Mouse (Mus musculus): ENCODE data around the gene Mad2l1bp. TPM values are rescaled to one million over a fixed set of nuclear protein-coding genes. Genes with fewer than 3 reads are reported as not detected.

Mad2l1bp gene
- 18.3 and 20.6 TPM in 2 replicates for total RNA-seq (2021)
- long read RNA-seq, transcript Mad2l1bp-201 (3 exons, 1,272 nt), result major isoform, 20 of 22 reads
- long read RNA-seq, partial matches to known transcripts, result 0 of 22 reads
- long read RNA-seq, other reads (novel, unspliced or antisense), result 2 of 22 reads

DNA sequence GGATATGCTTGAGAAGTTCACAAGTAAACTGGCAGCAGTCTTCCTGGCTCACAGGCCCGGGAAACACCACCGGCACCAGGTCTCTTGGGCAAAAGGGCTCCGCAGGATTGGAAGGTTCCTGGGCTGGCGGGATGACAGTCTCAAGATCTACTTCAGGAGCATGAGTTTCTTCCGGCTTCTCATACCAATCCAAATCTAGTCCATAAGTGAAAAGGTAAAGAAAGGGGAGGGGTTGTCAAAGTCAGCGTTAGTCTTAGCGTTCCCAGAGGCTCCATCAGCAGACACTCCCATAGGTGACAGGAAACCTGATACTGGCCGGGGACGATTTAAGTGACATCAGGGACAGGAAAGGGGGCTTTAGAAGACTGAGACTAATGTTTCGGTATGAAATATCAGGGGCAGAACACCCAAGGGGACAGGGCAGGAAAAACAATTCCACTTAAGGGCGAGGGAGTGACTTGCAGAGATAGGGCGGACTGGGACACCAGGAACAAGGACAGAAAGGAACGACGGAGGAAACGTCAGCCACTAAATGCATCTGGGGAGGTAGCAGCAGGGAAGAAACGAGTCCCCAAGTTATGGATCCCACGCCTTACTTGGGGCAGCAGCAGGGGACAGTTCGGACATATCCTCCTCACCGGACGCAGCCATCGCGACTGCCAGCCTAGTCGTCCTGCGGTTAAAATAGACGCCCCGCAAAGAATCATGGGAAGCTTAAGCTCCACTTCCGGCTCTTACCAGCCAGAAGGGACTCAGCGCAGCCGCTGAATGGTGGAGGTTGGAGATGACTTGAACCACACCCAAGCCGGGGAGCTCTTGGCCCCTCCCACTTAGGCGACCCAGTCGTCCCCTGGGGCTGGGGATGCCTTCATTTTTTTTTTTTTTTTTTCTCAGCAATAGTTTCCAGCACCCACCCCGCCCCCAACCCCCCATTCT lies at the start of gene Mad2l1bp:
TSS of gene Mad2l1bp (minus strand) at position 707 of the 936 bp plus-strand sequence.
- peak; percentile 83 for DNase-seq

DNA sequence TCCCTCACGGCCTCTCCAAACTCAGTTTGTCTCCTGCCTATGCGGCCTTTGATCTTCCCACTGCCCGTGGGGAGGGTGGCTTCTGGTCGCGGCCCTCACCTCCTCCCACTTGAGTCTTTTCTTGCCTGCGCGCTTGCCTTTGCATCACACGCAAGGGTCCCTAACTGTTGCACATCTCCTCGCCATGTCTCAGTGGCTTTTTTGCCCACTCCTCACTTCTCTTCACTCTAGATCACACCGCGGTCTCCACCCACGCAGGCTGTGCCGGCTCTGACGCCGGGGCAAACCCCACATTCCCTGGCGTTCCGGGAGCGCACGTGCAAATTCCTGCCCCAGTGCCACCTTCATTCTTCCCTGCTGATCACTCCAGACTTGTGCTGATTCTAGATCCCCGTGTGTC lies 49.7 kb upstream of the Mad2l1bp start:
- DNase-seq, result peak; percentile 24

DNA sequence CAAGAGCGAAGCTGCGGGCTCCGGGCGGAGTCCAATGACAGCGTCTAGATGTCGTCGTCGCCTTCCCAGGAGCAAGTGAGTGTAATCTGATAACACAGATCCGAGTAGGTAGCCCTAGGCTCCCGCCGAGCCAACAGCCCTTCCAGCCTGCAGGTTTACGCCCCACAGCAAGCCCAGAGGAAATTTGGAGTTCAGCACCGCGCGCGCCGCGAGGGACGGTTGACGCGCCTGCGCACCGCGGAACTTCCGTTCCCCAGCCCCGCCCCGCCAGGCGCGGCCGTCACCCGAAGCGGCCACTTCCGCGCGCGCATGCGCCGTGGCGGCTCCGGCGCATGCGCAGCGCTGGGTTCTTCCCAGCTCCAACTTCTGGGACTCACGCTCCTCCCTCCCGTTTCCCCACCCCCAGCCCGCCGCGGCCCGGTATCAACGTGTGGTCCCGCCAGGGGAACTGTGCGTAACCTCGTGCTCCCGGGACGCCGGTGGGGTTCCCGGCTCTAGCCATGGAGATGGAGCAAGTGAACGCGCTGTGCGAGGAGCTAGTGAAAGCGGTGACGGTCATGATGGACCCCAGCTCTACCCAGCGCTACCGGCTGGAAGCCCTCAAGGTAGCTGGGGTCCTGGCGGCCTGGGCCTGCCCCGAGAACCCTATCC lies 49.2 kb upstream of the Mad2l1bp start, which contains the start of the genes Polh and Xpo5:
TSS of gene Polh (minus strand) at position 225 of the 651 bp plus-strand sequence.
TSS of gene Xpo5 (plus strand) at position 362 of the 651 bp plus-strand sequence.
- peak; percentile 93 for DNase-seq

- peak; percentile 27 for DNase-seq
Measured at GRCm38 (mm10) chr17:46201151-46201550, 47.8 kb upstream of the Mad2l1bp start.

DNA sequence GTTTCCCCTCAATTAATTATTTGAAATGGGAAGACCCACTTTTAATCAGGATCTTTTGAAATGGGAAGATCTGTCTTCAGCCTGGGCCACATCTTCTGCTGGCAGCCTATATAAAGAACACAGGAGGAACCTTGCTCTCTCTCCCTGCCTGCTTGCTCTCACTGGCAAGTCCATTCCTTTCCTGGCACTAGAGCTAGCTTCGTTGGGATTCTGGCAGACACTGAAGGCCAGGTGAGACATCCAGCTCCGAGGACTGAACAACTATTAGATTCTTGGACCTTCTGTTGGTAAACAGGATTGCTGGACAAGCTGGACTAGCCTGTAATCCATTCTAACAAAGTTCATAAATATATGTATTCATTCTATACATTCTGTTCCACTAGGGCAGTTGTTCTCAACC lies 35.5 kb upstream of the Mad2l1bp start:
- no peak for DNase-seq

GRCm38 (mm10) chr17:46182273-46182672 lies 28.9 kb upstream of the Mad2l1bp start:
- peak; percentile 41 for DNase-seq

DNA sequence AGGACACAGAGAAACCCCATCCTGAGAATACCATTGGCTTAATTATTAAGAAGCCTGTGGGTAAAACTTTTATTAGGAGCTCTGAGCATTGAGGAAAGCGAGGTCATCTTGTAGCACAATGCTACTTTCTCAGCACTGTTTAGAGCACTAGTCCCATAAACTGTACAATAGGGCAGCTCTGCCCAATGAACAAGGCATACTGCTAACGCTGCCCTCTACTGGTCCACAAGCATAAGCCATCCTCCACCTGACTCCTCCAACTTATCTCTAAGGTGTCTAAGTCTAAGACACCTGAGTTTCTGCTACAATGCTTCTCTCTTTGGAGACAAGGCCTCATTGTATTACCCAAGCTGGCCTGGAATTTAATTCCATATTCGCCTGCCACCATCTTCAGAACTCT lies 17.2 kb upstream of the Mad2l1bp start:
- DNase-seq, result no peak

DNA sequence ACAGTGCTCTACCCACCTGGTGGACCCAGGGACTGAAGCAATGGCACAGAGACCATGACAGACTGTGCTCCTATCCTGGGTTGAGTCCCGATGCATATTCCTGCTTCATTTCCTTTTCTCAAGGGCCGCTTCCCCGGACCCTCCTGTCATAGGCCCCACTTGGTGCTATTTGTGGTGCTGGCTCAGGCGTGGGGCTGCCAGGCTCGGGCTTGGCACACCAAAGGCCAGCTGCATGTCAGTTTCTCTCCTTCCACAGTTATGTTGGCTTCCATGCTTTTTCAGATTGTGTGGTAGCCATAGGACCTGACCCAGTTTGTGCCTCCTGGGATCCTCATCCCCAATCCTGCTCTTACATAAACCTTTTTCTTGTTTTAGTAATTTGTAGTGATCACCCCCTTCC lies 15.4 kb upstream of the Mad2l1bp start:
- DNase-seq, result no peak

- DNase-seq, result no peak
Measured at GRCm38 (mm10) chr17:46168318-46168717, 15.0 kb upstream of the Mad2l1bp start.

- DNase-seq, result peak; percentile 55
Measured at GRCm38 (mm10) chr17:46167014-46167413, 13.7 kb upstream of the Mad2l1bp start.

- DNase-seq, result no peak
Measured at GRCm38 (mm10) chr17:46166270-46166669, 12.9 kb upstream of the Mad2l1bp start.

GRCm38 (mm10) chr17:46165460-46165859 lies 12.1 kb upstream of the Mad2l1bp start:
- DNase-seq, result no peak

- DNase-seq, result no peak
Measured at GRCm38 (mm10) chr17:46164791-46165190, 11.4 kb upstream of the Mad2l1bp start.

DNA sequence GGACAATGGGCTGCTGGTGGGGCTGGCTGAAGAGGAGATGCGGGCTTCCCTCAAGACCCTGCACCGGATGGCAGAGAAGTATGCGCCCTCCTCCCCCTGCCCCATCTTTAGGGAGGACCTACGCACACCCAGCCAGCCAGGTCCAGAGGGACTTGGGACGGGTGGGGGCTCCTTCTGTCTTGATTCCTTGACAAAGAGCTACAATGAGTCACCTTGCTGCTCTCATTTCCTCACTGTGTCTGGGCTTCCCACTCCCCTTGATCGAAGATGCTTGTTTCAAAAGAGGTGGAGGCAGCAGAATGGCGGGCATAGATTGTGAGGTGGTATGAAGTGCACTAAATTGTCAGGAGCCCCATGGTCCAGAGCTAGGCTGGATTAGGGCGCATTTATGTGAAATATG lies 10.9 kb upstream of the Mad2l1bp start:
- DNase-seq, result no peak

DNA sequence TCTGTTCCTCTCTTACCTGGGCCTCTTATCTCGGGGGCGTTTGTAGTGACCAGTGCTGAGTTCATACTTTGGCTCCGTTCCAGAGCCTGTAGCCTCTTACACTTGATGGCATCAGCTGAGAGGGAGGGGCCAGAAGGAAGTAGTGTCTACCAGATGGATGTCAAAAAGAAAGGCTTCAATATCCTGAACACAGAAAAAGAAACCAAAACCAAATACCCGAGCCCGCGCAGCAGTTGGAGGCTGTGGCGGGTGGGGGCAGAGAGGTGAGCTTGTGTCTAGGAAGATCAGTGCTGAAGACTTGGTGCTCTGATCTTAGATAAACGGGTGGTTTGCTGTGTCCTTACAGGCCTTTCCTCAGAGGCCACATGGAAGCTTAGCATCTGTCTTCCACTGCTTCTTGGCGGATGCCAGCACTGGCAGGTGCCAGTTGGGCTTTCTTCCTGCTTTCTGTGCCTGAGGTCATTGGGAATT lies 9.6 kb upstream of the Mad2l1bp start:
- DNase-seq, result no peak

GRCm38 (mm10) chr17:46162551-46162950 lies 9.2 kb upstream of the Mad2l1bp start:
- DNase-seq, result no peak

GRCm38 (mm10) chr17:46161710-46162109 lies 8.4 kb upstream of the Mad2l1bp start:
- DNase-seq, result no peak

DNA sequence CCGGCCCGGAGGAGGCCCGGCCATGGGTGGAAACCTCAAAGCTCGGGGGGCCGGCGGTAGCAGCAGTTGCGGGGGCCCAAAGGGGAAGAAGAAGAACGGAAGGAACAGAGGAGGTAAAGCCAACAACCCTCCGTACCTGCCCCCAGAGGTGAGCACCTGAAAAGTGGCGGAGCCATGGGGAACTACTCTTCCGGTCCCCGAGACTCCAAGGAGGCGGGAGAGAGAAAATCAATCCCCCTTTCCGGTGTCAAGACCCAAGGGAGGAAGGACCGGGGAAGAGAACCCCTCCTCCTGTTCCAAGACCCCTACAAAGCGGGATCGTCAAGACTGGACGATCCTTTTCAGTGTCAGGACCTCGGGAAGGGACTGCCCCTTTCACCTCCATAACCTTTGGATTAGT lies 7.8 kb upstream of the Mad2l1bp start:
- DNase-seq, result peak; percentile 25

GRCm38 (mm10) chr17:46160686-46161085 lies 7.3 kb upstream of the Mad2l1bp start, which contains the start of gene Gtpbp2:
Gene Gtpbp2, plus strand, starts transcription at chr17:46161032.
- peak; percentile 90 for DNase-seq

GRCm38 (mm10) chr17:46160090-46160662 lies 6.8 kb upstream of the Mad2l1bp start:
- DNase-seq, result peak; percentile 91

- DNase-seq, result no peak
Measured at GRCm38 (mm10) chr17:46159236-46159635, 5.9 kb upstream of the Mad2l1bp start.

DNA sequence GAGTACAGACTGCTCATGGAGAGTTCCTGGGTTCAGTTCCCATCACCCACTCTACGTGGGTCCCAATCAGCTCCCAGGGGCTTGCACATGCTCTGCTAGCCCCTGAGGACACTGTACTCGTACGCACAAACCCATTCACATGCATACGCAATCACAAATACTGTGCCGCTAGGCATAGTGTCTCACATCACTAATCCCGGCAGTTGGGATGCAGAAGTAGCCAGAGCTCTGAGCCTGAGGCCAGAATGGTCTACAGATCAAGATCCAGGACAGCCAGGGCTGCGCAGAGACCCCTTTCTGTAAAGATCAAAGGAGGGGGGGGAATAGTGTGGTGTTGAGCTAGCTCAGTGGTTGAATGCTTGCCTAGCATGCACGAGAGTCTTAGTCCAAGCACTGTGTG lies 3.8 kb upstream of the Mad2l1bp start:
- no peak for DNase-seq

Data from adrenal gland, postnatal 25 days (tissue).